Mouse (Mus musculus) gastrocnemius, adult 2 months (tissue): ENCODE measurements at regions not wholly inside any gene's neighbourhood (a gene's known extent, or its start where the extent isn't known, plus 50 kb on each side); places are given as distances from the start of the nearest gene placed in this dataset.
A peak's percentile ranks its signal among the peaks of the same experiment; 100 is the strongest.

Source experiments
- DNase-seq: peaks from one replicate; pipeline ENCODE4 v3.0.0; 2022
- H3K27ac ChIP-seq: fragments of 200-600 bp; 2 replicates; pipeline ENCODE4 v1.8.1; 2022; ENCODE audit warnings: mild to moderate bottlenecking
- H3K4me3 ChIP-seq: fragments of 200-600 bp; 2 replicates; pipeline ENCODE4 v1.8.1; 2022; ENCODE audit warnings: mild to moderate bottlenecking, moderate library complexity
- CTCF ChIP-seq: fragments of 200-600 bp; IDR thresholded peaks from 2 replicates; pipeline ENCODE4 v1.8.1; 2022; ENCODE audit warnings: antibody characterized with exemption, mild to moderate bottlenecking, moderate library complexity
- intact Hi-C: fragments of 180-260 bp; cut with DNase I; formaldehyde crosslinking; loops from one replicate; pipeline ENCODE4 v1.15.1; 2025

GRCm38 (mm10) chr12:33731937-33732336 is 196.3 kb upstream of the Ferd3l start:
- no peak for DNase-seq
- Histone ChIP-seq H3K27ac (no peak overlapping the region), H3K4me3 (no peak overlapping the region)
- intact Hi-C loops = no loop called here
- no peak for TF ChIP-seq CTCF

DNA sequence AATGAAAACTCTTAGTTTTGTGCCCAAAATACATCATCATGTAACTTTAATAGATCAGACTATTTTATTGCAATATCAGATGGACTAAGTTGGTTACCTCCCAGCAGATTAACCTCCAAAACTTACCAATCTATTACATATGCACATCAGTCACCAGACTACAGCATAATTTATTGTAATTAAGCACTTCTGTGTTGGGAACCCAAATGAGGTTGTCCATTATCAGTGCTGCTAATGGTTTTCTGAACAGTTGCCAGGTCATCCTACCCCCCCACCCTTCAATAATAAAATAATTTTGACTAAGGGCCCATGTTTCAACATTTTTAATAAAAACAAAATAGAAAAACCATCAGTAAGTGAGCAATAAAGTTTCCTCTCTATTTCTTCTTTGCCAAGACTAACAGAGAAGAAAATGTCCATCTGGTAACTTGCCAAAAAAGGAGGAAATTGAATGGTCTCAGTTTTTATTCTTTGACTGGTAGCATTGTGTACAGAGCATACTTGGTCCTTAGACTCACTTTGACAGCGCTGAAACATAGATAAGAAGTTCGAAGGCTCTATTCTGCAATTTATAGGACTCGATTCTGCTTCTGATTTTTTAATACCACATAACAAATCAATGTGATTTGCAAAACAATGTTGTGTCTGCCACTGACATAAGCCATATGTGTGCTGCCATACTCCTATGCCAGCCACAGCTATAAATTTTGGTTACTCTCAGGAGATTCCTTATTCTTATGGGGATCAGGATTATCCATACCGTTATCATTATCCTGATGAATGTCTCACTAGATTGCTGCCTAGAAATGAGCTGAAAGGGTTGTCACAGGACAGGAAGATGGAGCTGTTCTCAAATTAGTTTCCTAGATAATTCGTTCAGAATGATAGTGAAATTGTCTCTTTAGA is 152.4 kb upstream of the Ferd3l start:
- H3K27ac ChIP-seq = no peak overlapping the region
- no peak for DNase-seq
- intact Hi-C loops = no loop called here
- H3K4me3 ChIP-seq = no peak overlapping the region
- TF ChIP-seq CTCF = no peak

- Histone ChIP-seq H3K27ac (no peak overlapping the region), H3K4me3 (no peak overlapping the region)
- no peak for TF ChIP-seq CTCF
- intact Hi-C loops = no loop called here
- DNase-seq = no peak
These were observed 149.7 kb upstream of the Ferd3l start for GRCm38 (mm10) chr12:33778477-33778876.

DNA sequence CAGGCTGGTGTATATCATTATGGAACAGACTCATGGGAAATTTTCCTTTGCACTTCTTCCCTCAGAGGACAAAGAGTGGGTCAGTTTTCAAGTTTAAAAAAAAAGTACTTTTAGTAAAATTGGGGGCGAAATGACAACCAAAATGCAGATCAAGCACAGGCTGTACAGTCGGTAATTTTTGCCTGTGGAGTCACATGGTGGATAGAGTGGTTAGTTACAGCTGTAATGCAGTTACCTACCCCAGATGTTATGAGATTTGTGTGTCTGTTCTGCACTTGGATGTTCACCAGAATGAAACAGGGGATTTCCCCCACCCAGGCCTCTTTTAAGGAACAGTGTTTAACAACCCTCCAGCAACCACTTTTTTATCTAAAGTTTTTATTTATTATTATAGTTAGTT is 148.3 kb upstream of the Ferd3l start:
- no peak overlapping the region for H3K4me3 ChIP-seq
- no peak overlapping the region for H3K27ac ChIP-seq
- no peak for DNase-seq
- intact Hi-C loops = no loop called here
- TF ChIP-seq CTCF = no peak

GRCm38 (mm10) chr12:33804206-33804791 is 123.9 kb upstream of the Ferd3l start:
- DNase-seq = no peak
- intact Hi-C loops = no loop called here
- Histone ChIP-seq H3K4me3 (0 out of 2 replicates have a peak overlapping the region, but pooled peaks have one; percentile 11), H3K27ac (no peak overlapping the region)
- no peak for TF ChIP-seq CTCF

GRCm38 (mm10) chr12:33825571-33825970 is 102.7 kb upstream of the Ferd3l start:
- no peak for TF ChIP-seq CTCF
- DNase-seq = no peak
- intact Hi-C loops = no loop called here
- no peak overlapping the region for H3K4me3 ChIP-seq
- H3K27ac ChIP-seq = no peak overlapping the region

- TF ChIP-seq CTCF = no peak
These were observed 79.1 kb upstream of the Ferd3l start for GRCm38 (mm10) chr12:33849088-33849487.

DNA sequence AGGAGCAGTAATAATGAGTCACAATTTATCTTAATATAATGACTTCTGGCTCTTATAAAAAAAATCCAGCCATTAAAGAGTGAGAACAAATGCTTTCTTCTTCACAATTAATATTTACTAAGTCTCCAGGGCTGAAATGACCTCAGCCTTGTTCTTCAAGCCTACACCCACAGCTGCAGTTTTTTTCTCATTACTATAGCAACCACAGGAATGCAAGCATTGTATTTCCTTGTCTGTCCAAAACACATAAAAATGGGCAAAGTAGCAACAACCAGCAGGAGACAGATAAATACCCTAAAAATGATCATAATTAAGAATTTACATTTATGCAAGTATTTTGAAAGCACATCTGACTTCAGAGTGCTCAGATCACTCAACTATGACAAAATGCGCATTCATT is 76.5 kb upstream of the Ferd3l start:
- no peak for DNase-seq
- TF ChIP-seq CTCF = no peak
- Histone ChIP-seq H3K4me3 (no peak overlapping the region), H3K27ac (no peak overlapping the region)
- intact Hi-C loops = no loop called here

More at GRCm38 (mm10) chr12:33849088-33849487, 79.1 kb upstream of the Ferd3l start:
- no peak for DNase-seq
- H3K27ac ChIP-seq = no peak overlapping the region
- no peak overlapping the region for H3K4me3 ChIP-seq
- intact Hi-C loops = no loop called here
